Mouse (Mus musculus): ENCODE measurements around the gene Dcxr. TPM values are rescaled to one million over a fixed set of nuclear protein-coding genes. Genes with fewer than 3 reads are reported as not detected.

Gene Dcxr
- polyA plus RNA-seq, 2 experiments: 18.5 to 21.8 TPM

GRCm38 (mm10) chr11:120715131-120715530, 11.9 kb downstream of the Dcxr start:
- Histone ChIP-seq H3K27me3 (ENCODE audit: control insufficient read depth, insufficient read depth, low read length) (no peaks in the 10 kb centered on the region), H3K9ac (ENCODE audit: low read depth, low read length, severe bottlenecking) (no peak overlapping the region), H3K4me3 (replicated peaks; ENCODE audit: low read length) (no peak overlapping the region), H3K9me3 (ENCODE audit: control insufficient read depth, low read length) (no peaks in the 10 kb centered on the region), H3K36me3 (ENCODE audit: control insufficient read depth, insufficient read depth, low read length) (peaks cover 45% of the 10 kb centered on the region), H3K27ac (replicated peaks; ENCODE audit: low read depth, low read length) (no peak overlapping the region), H3K4me1 (ENCODE audit: control insufficient read depth, insufficient read depth, low read length) (peaks cover 11% of the 10 kb centered on the region; the same call in 1 of the 2 replicates), H3K4me2 (replicated peaks; ENCODE audit: low read depth, low read length, severe bottlenecking) (no peak overlapping the region)
- 88% methylated on average over 9 of the region's 9 CpGs for WGBS
- DNase-seq (ENCODE audit: low spot score) (no peak), ATAC-seq (ENCODE audit: low FRiP score, low read depth) (no peak)
- TF ChIP-seq POLR2A (IDR thresholded peaks at IDR 0.05; ENCODE audit: borderline replicate concordance, extremely low read depth, insufficient read depth, insufficient read length): no peak

- H3K36me3 ChIP-seq (ENCODE audit: control insufficient read depth, insufficient read depth, low read length): peaks cover 41% of the 10 kb centered on the region
- no peak for TF ChIP-seq POLR2A (IDR thresholded peaks at IDR 0.05; ENCODE audit: borderline replicate concordance, extremely low read depth, insufficient read depth, insufficient read length)
- DNase-seq (ENCODE audit: low spot score): no peak
- peak overlapping the region; percentile 66 for H3K4me3 ChIP-seq (replicated peaks; ENCODE audit: low read length)
- H3K9ac ChIP-seq (ENCODE audit: low read depth, low read length, severe bottlenecking): peak overlapping the region; percentile 52
- no peaks in the 10 kb centered on the region for H3K9me3 ChIP-seq (ENCODE audit: control insufficient read depth, low read length)
- no peak overlapping the region for H3K27ac ChIP-seq (replicated peaks; ENCODE audit: low read depth, low read length)
- peaks cover 11% of the 10 kb centered on the region; the same call in 1 of the 2 replicates for H3K4me1 ChIP-seq (ENCODE audit: control insufficient read depth, insufficient read depth, low read length)
- WGBS: 54% methylated on average over 10 of the region's 10 CpGs
- no peaks in the 10 kb centered on the region for H3K27me3 ChIP-seq (ENCODE audit: control insufficient read depth, insufficient read depth, low read length)
- H3K4me2 ChIP-seq (replicated peaks; ENCODE audit: low read depth, low read length, severe bottlenecking): peak overlapping the region; percentile 68
- ATAC-seq (ENCODE audit: low FRiP score, low read depth): no peak
Observed at GRCm38 (mm10) chr11:120714546-120714945, 12.5 kb downstream of the Dcxr start.

GRCm38 (mm10) chr11:120713580-120714518, 13.2 kb downstream of the Dcxr start, which contains the start of the genes Cenpx and Lrrc45:
Gene Cenpx, minus strand, starts transcription at chr11:120713738.
Gene Lrrc45, plus strand, starts transcription at chr11:120713925.
- no peak within 1 kb of the TSS; the same call in 1 of the 2 replicates for H3K27ac ChIP-seq (replicated peaks; ENCODE audit: low read depth, low read length)
- TF ChIP-seq POLR2A (IDR thresholded peaks at IDR 0.05; ENCODE audit: borderline replicate concordance, extremely low read depth, insufficient read depth, insufficient read length): no peak
- WGBS: 4% methylated on average over 52 of the region's 53 CpGs
- H3K4me3 ChIP-seq (replicated peaks; ENCODE audit: low read length): peak within 1 kb of the TSS; percentile 66
- peaks cover 11% of the 10 kb centered on the region; the same call in 1 of the 2 replicates for H3K4me1 ChIP-seq (ENCODE audit: control insufficient read depth, insufficient read depth, low read length)
- H3K4me2 ChIP-seq (replicated peaks; ENCODE audit: low read depth, low read length, severe bottlenecking): peak within 1 kb of the TSS; percentile 98
- ATAC-seq (ENCODE audit: low FRiP score, low read depth) (peak; percentile 96), DNase-seq (ENCODE audit: low spot score) (peak; percentile 100)
- H3K36me3 ChIP-seq (ENCODE audit: control insufficient read depth, insufficient read depth, low read length): peaks cover 44% of the 10 kb centered on the region
- peak within 1 kb of the TSS; percentile 55 for H3K9ac ChIP-seq (ENCODE audit: low read depth, low read length, severe bottlenecking)
- H3K27me3 ChIP-seq (ENCODE audit: control insufficient read depth, insufficient read depth, low read length): no peaks in the 10 kb centered on the region
- no peaks in the 10 kb centered on the region for H3K9me3 ChIP-seq (ENCODE audit: control insufficient read depth, low read length)

- under 1% methylated on average over 35 of the region's 38 CpGs for WGBS
- Histone ChIP-seq H3K36me3 (ENCODE audit: control insufficient read depth, insufficient read depth, low read length) (peaks cover 42% of the 10 kb centered on the region), H3K9me3 (ENCODE audit: control insufficient read depth, low read length) (no peaks in the 10 kb centered on the region), H3K9ac (ENCODE audit: low read depth, low read length, severe bottlenecking) (peak overlapping the region; percentile 55), H3K4me3 (replicated peaks; ENCODE audit: low read length) (peak overlapping the region; percentile 66), H3K4me2 (replicated peaks; ENCODE audit: low read depth, low read length, severe bottlenecking) (peak overlapping the region; percentile 98), H3K27me3 (ENCODE audit: control insufficient read depth, insufficient read depth, low read length) (no peaks in the 10 kb centered on the region), H3K27ac (replicated peaks; ENCODE audit: low read depth, low read length) (no peak overlapping the region; the same call in 1 of the 2 replicates), H3K4me1 (ENCODE audit: control insufficient read depth, insufficient read depth, low read length) (peaks cover 11% of the 10 kb centered on the region; the same call in 1 of the 2 replicates)
- peak; percentile 81 for DNase-seq (ENCODE audit: low spot score)
- no peak for TF ChIP-seq POLR2A (IDR thresholded peaks at IDR 0.05; ENCODE audit: borderline replicate concordance, extremely low read depth, insufficient read depth, insufficient read length)
- ATAC-seq (ENCODE audit: low FRiP score, low read depth): peak; percentile 27
Observed at GRCm38 (mm10) chr11:120712771-120713568, 14.1 kb downstream of the Dcxr start.

Data from limb, embryonic 14.5 days (tissue).